Mouse (Mus musculus) hindbrain, embryonic 13.5 days (tissue): ENCODE measurements around the gene Kng2. TPM values are rescaled to one million over a fixed set of nuclear protein-coding genes. Genes with fewer than 3 reads are reported as not detected.
"Not testable (repeated sequence)": the region's sequence is repeated elsewhere in the genome, so short reads cannot be mapped to it uniquely, and the experiment has no call there.

Source experiments
- ATAC-seq: fragments of 200-750 bp; cut with Nextera tagmentation; 2 replicates; pipeline ENCODE4 v1.8.0; 2017; ENCODE audit warnings: moderate TSS enrichment; ENCODE audit not compliant: low FRiP score
- H3K27ac ChIP-seq: fragments of 300-500 bp; sonication (generic); 2 replicates; pipeline ENCODE4 v1.5.1; 2015; ENCODE audit warnings: inconsistent platforms, mild to moderate bottlenecking, moderate library complexity
- H3K27me3 ChIP-seq: fragments of 300-500 bp; sonication (generic); 2 replicates; pipeline ENCODE4 v1.6.1; 2015; ENCODE audit warnings: mild to moderate bottlenecking, inconsistent platforms
- H3K36me3 ChIP-seq: fragments of 300-500 bp; sonication (generic); 2 replicates; pipeline ENCODE4 v1.6.1; 2015; ENCODE audit warnings: mild to moderate bottlenecking, inconsistent platforms
- H3K4me1 ChIP-seq: fragments of 300-500 bp; sonication (generic); replicated peaks from 2 replicates; pipeline ENCODE4 v1.6.1; 2015; ENCODE audit warnings: inconsistent platforms
- H3K4me2 ChIP-seq: fragments of 300-500 bp; sonication (generic); 2 replicates; pipeline ENCODE4 v1.6.1; 2015; ENCODE audit warnings: inconsistent platforms, mild to moderate bottlenecking, moderate library complexity
- H3K4me3 ChIP-seq: fragments of 300-500 bp; sonication (generic); 2 replicates; pipeline ENCODE4 v1.5.1; 2015; ENCODE audit warnings: mild to moderate bottlenecking, inconsistent platforms
- H3K9ac ChIP-seq: fragments of 300-500 bp; sonication (generic); 2 replicates; pipeline ENCODE4 v1.6.1; 2015; ENCODE audit warnings: mild to moderate bottlenecking, inconsistent platforms
- H3K9me3 ChIP-seq: fragments of 300-500 bp; sonication (generic); 2 replicates; pipeline ENCODE4 v1.6.1; 2016; ENCODE audit warnings: inconsistent platforms
- WGBS: fragments of 180-500 bp; shearing (Covaris S2); methylation state at CpG from one replicate; pipeline ENCODE4 v1.1.7; 2015; 5-methylcytosine and 5-hydroxymethylcytosine counted together
- polyA plus RNA-seq: library from polyadenylated mRNA; unstranded; fragments of >200 nt; fragmentation: Nextera tagmentation; extraction: Ambion mirVana; gene quantifications from 2 replicates; pipeline ENCODE4 v1.2.1, GENCODE M21; 2015

Kng2 gene
- polyA plus RNA-seq, 1 experiment from 2014 or later = 0.16 TPM

DNA sequence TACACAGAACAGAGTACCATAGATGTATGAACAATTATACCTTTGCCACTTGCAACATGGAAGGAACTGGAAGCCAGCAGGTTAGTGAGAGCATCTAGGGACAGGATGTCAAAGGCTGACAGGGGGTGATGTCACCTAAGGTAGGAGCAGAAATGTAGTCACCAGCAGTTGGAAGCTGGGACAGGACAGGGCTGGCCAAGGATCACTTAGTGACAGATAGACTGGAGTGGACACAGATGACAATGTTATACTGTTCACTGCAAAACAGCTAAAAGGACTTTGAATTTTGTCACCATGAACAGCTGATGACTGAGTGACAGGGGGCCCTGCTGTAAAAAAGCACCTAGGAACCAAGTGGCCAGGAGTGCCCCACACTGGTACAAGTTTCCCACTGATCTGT is 2.7 kb downstream of the Kng2 start:
- Histone ChIP-seq H3K9ac (no peak overlapping the region), H3K4me2 (no peak overlapping the region), H3K9me3 (no peaks in the 10 kb centered on the region), H3K27ac (no peak overlapping the region), H3K27me3 (peaks cover 5% of the 10 kb centered on the region; the same call in 1 of the 2 replicates), H3K4me1 (no peaks in the 10 kb centered on the region; the same call in 1 of the 2 replicates), H3K36me3 (no peaks in the 10 kb centered on the region), H3K4me3 (no peak overlapping the region)
- no peak for ATAC-seq

DNA sequence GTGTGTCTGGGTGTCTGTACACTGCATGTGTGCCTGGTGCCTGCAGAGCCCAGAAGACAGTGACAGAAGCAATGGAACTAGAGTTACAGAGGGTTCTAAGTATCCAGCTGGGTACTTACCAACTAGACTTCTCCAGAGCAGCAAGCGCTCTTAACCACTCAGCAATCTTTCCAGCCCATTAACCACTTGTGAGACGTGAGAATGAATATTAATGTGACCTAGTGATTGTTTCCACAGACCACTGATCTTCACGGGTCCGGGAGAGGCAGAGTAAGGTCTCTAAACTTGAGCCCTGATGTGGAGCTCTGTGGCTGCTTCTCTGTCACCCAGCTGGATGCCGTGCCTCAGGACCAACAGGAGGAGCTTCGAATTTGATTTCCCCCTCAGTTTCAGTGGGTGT is 4.2 kb downstream of the Kng2 start:
- no peak for ATAC-seq
- peaks cover 5% of the 10 kb centered on the region; the same call in 1 of the 2 replicates for H3K27me3 ChIP-seq
- no peak overlapping the region for H3K4me3 ChIP-seq
- no peaks in the 10 kb centered on the region; the same call in 1 of the 2 replicates for H3K4me1 ChIP-seq
- H3K9me3 ChIP-seq = no peaks in the 10 kb centered on the region
- WGBS = 22% methylated on average over 6 of the region's 6 CpGs
- no peak overlapping the region for H3K27ac ChIP-seq
- no peak overlapping the region for H3K9ac ChIP-seq
- H3K4me2 ChIP-seq = no peak overlapping the region
- no peaks in the 10 kb centered on the region for H3K36me3 ChIP-seq

DNA sequence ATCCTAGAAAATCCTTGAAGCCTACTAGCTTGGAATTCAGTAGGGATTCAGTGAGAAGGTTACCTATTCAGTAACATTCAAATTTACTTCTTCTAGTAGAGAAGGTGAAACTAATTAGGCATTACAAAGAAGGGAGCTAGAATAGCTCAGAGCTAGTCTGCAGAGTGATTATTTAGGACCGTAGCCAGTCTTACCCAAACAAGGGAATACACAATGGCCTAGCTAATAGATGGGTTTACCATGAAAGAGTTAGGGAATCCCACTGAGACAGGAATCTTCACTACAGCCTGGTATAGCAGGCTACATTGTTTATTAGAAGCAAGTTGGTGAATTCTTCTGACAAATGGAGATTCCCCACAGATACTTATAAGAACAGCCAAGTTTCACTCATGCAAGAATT is 8.7 kb downstream of the Kng2 start:
- not testable (repeated sequence) for H3K27ac ChIP-seq, H3K9ac ChIP-seq, H3K4me1 ChIP-seq, H3K36me3 ChIP-seq, H3K9me3 ChIP-seq, ATAC-seq, H3K4me3 ChIP-seq, H3K4me2 ChIP-seq, H3K27me3 ChIP-seq
- 7% methylated on average over 1 of the region's 1 CpGs for WGBS

DNA sequence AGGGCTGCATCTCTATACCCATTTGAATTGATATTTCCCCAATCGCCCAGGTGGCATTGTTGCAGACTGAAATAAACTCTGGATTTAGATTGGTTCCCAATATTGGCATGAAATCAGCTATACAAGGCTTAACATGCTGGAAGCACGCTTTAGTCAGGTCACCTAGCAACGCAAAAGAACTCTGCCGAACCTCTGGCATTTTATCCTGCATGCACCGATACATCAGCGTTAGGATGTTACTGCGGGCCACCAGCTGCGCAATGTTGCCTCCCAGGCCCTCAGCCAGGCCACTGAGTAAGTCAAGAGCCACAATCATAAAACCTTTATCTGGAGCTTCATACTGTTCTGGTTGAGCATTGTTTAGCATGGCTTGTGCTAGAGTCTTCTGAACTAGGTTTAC is 14.6 kb downstream of the Kng2 start:
- H3K27me3 ChIP-seq, H3K4me1 ChIP-seq, ATAC-seq, H3K9ac ChIP-seq, H3K9me3 ChIP-seq, H3K36me3 ChIP-seq, H3K27ac ChIP-seq, H3K4me3 ChIP-seq: not testable (repeated sequence)
- H3K4me2 ChIP-seq = 0 out of 2 replicates have a peak overlapping the region, but pooled peaks have one; percentile 0
- WGBS = 51% methylated on average over 8 of the region's 8 CpGs

DNA sequence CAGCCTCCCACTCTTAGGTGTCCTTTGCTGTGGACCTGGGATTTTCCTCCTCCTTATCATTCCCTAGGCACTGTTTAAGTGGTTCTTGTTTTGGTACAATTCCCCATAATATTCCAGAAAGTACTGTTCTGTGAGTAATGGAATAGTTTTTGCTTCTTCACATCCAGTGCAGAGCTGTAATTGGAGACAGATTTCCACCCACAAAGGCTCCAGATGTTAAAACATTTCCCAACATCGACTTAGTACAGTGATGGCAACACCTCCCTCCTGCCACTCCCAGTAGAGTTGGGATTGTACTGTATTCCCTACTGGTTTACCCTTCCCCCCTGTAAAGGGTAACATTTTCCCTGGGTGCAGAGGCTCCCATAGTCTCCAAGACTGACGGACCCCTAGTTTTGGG is 15.5 kb downstream of the Kng2 start:
- H3K9ac ChIP-seq, H3K36me3 ChIP-seq, H3K9me3 ChIP-seq, H3K4me2 ChIP-seq, H3K27me3 ChIP-seq, H3K4me1 ChIP-seq, H3K27ac ChIP-seq, ATAC-seq, H3K4me3 ChIP-seq: not testable (repeated sequence)
- WGBS = 83% methylated on average over 2 of the region's 2 CpGs

DNA sequence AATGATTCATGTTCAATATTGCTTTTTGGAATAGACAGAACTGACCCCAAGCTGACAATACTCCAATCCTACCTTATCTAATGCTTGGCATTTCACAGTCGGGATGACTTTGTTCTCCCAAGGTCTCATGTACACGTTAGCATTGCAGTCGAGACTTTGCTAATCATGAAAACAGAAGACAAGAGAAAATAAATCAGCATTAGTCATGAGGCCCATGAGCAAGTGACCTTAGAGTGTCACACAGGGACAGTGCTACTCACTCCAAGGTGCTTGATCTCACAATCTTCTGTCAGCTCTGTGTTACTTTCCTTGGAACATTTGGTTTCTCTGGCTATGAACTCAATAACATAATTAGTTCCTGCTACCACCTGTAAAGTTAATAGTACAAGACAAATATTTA is 32.3 kb downstream of the Kng2 start:
- WGBS = 92% methylated on average over 3 of the region's 3 CpGs
- H3K27me3 ChIP-seq, H3K4me1 ChIP-seq, H3K4me3 ChIP-seq, H3K4me2 ChIP-seq, ATAC-seq, H3K9ac ChIP-seq, H3K36me3 ChIP-seq, H3K9me3 ChIP-seq, H3K27ac ChIP-seq: not testable (repeated sequence)

DNA sequence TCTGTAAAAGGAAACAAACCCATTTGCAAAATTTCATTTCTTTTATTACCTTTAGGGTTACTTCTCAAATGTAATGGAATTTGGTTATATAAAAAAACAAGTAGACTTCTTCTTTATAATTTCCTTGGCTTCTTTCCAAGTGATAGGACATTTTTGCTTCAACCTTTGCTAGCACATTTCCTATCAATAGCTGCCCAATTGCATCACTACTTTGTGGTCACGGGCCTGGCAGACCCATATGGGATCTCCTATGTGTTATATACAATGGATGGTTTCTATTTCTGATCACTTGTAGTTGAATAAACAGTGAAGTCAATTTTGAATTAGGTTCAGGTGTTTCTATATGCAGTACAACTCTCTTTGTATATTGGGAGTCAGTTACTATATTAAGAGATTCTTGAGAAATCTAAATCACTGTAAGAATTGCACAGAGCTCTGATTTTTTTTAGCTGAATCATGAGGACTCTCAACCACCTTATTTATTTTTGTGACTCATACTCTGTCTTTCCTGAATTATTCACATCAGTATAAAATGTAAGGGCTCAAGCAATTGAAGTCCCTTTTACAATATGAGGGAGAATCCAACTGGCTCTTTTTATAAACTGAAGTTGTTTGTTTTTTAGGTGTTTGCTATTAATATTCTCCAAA is 61.8 kb downstream of the Kng2 start:
- ATAC-seq = no peak
- Histone ChIP-seq H3K4me1 (no peaks in the 10 kb centered on the region), H3K27ac (no peak overlapping the region), H3K4me2 (no peak overlapping the region), H3K27me3 (no peaks in the 10 kb centered on the region), H3K9me3 (no peaks in the 10 kb centered on the region), H3K4me3 (no peak overlapping the region), H3K36me3 (no peaks in the 10 kb centered on the region), H3K9ac (no peak overlapping the region)
- 73% methylated on average over 1 of the region's 1 CpGs for WGBS

DNA sequence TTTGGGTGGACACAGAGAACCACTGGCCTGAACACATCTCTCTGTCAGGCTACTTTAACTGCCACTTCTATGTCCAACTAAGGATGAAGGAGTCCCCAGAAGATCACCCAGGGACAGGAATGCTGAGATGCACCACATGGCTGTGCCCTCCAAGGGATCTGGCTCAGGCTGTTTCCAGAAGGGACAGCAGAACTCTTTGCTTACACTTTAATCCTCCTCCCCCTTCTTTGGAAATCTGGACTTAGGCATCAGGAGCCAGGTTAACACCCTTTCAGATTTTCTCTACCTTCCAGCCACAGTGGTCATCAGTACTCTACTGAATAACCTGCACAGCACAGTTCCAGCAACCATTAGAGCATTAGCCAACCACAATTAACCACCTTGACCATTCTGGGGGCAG is 66.0 kb downstream of the Kng2 start:
- H3K9ac ChIP-seq = no peak overlapping the region
- H3K4me1 ChIP-seq = no peaks in the 10 kb centered on the region
- no peak overlapping the region for H3K4me3 ChIP-seq
- H3K27ac ChIP-seq = no peak overlapping the region
- H3K27me3 ChIP-seq = no peaks in the 10 kb centered on the region
- H3K9me3 ChIP-seq = no peaks in the 10 kb centered on the region
- H3K4me2 ChIP-seq = no peak overlapping the region
- no peak for ATAC-seq
- H3K36me3 ChIP-seq = no peaks in the 10 kb centered on the region

DNA sequence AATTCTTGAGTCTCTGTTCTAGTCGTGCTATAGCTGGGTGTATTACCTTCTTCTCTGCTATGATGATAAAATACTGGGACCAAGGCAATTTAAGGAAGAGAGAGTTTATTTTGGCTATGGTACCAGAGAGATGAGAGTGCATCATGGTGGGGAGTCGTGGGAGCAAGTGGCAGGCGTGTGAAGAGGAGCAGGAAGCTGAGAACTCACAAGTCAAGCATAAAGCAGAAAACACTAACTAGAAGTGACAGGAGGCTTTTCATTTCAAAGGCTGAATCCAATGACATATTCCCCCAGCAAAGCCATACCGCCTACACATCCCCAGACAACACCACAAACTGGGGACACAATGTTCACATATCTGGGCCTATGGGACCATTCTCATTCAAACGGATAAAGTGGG is 67.0 kb downstream of the Kng2 start:
- H3K36me3 ChIP-seq = no peaks in the 10 kb centered on the region
- H3K4me3 ChIP-seq = no peak overlapping the region
- H3K9ac ChIP-seq = no peak overlapping the region
- WGBS = 86% methylated on average over 5 of the region's 5 CpGs
- H3K9me3 ChIP-seq = no peaks in the 10 kb centered on the region
- ATAC-seq = no peak
- H3K27me3 ChIP-seq = no peaks in the 10 kb centered on the region
- H3K4me2 ChIP-seq = no peak overlapping the region
- no peaks in the 10 kb centered on the region for H3K4me1 ChIP-seq
- H3K27ac ChIP-seq = no peak overlapping the region

DNA sequence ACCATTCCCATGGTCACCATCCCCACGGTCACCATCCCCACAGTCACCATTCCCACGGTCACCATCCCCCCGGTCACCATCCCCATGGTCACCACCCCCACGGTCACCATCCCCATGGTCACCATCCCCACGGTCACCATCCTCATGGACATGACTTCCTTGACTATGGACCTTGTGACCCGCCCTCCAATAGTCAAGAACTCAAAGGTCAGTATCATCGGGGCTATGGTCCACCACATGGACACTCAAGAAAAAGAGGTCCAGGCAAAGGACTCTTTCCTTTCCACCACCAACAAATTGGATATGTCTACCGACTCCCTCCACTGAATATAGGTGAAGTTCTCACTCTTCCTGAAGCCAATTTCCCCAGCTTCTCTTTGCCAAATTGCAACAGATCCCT is 68.2 kb downstream of the Kng2 start:
- Histone ChIP-seq H3K9me3 (no peaks in the 10 kb centered on the region), H3K27me3 (no peaks in the 10 kb centered on the region), H3K36me3 (no peaks in the 10 kb centered on the region), H3K27ac (no peak overlapping the region), H3K9ac (no peak overlapping the region), H3K4me2 (no peak overlapping the region), H3K4me1 (no peaks in the 10 kb centered on the region; the same call in 1 of the 2 replicates), H3K4me3 (no peak overlapping the region)
- ATAC-seq = no peak
- whole genome bisulfite sequencing = 94% methylated on average over 8 of the region's 8 CpGs

DNA sequence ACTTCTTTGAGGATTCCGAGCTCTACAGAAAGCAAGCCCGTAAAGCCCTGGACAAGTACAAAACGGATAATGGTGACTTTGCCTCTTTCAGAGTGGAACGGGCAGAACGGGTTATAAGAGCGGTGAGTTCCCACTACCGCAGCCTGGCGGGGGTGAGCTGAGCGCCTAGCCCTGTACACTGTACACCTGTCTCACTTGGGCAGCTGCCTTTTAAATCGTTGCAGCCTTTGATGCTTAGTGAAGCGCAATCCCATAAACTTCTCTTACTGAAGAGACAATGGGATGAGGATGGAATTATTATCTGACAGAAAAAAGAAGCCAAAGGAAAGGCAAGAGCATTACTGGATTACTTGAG is 73.2 kb downstream of the Kng2 start:
- Histone ChIP-seq H3K27ac (no peak overlapping the region), H3K27me3 (no peaks in the 10 kb centered on the region), H3K9ac (no peak overlapping the region), H3K9me3 (no peaks in the 10 kb centered on the region), H3K4me1 (no peaks in the 10 kb centered on the region; the same call in none of the 2 replicates), H3K36me3 (no peaks in the 10 kb centered on the region), H3K4me3 (no peak overlapping the region), H3K4me2 (peak overlapping the region; percentile 6)
- 0 out of 2 replicates have a peak, but pooled peaks have one; percentile 32 for ATAC-seq
- WGBS = 57% methylated on average over 11 of the region's 11 CpGs

DNA sequence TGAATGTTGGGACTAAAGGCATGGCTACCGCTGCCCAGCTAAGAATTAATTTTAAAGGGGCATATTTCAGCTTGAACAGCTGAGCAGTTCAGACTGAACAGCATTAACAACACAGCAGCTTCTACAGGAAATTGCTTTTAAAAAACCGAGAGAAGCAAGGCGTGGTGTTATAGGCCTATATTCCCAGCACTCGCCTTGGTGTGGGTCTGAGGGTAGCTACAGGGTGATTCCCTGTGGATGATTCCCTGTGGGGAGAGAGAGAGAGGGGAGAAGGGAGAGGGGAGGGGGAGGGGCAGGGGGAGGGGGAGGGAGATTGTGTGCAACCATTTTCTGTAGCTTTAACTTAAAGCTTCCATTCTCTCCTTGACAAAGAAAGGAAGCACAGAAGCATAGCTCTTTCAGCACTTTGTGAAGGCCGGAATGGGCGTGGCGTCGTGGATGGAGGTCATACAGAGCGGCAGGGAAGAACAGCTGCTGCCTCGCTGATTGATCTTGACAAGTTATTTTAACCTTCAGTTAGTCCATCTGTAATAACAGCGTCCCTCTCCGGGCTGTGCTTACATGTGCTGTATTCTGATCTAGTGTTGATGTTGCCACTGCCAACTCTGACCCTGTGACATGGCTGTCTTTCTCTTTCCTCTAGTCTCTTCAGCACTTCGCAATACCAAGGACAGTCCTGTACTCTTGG is 73.7 kb downstream of the Kng2 start:
- 31% methylated on average over 13 of the region's 13 CpGs for WGBS
- Histone ChIP-seq H3K27me3 (no peaks in the 10 kb centered on the region), H3K9me3 (no peaks in the 10 kb centered on the region), H3K9ac (no peak overlapping the region), H3K27ac (no peak overlapping the region), H3K4me2 (peak overlapping the region; percentile 6), H3K4me3 (no peak overlapping the region), H3K36me3 (no peaks in the 10 kb centered on the region), H3K4me1 (no peaks in the 10 kb centered on the region; the same call in none of the 2 replicates)
- peak; percentile 52; the same call in 1 of the 2 replicates for ATAC-seq

DNA sequence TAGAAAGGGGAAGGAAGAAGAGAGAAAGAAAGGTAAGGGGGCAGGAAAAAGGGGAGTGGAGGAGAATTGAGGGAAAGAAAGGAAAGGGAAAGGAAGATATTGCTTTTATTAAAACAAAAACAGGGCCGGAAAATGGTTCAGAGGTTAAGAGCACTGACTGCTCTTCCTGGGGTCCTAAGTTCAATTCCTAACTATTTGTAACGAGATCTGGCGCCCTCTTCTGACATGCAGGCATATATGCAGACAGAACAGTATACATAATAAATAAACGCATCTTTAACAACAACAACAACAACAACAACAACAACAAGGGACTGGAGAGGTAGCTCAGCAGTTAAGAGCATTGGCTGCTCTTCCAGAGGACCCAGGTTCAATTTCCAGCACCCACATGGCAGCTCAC is 76.2 kb downstream of the Kng2 start:
- no peaks in the 10 kb centered on the region; the same call in none of the 2 replicates for H3K4me1 ChIP-seq
- no peaks in the 10 kb centered on the region for H3K27me3 ChIP-seq
- no peaks in the 10 kb centered on the region for H3K36me3 ChIP-seq
- H3K4me2 ChIP-seq = no peak overlapping the region
- no peak overlapping the region for H3K9ac ChIP-seq
- H3K27ac ChIP-seq = no peak overlapping the region
- no peak overlapping the region for H3K4me3 ChIP-seq
- no peak for ATAC-seq
- WGBS = 45% methylated on average over 4 of the region's 4 CpGs
- no peaks in the 10 kb centered on the region for H3K9me3 ChIP-seq
